Mouse (Mus musculus): ENCODE measurements at regions not wholly inside any gene's neighbourhood (a gene's known extent, or its start where the extent isn't known, plus 50 kb on each side); places are given as distances from the start of the nearest gene placed in this dataset.

DNA sequence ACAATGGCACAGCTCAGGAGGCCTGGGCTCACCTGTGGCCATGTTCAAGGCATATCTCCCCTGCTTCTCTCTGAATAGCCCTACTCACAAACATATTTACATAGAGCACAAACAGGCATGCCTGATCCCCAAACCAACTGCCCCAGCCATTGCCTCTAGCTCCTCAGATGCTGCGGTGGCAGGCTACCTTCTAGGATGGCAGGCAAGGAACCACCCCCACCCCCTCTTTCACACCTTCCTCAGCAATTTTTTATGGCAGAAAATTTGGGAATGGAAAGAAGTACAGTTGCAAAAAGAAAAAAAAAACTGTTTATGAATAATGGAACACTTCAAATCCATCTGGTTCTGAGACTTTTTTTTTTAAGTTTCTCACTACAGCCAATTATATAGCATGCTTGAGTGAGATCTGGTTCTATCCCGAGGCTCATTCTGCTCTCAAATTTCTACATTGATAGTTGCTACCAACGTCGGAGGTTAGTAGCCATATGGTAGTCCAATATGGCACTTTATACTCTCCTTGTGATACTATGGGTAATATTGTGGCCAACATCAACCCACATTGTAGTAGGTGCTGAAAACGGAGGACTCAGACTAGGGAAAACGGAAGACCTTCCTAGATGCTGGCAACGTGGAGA is 136.8 kb upstream of the Gm10295 start:
- no peak for DNase-seq (ENCODE audit: low read depth, low spot score)

- DNase-seq (ENCODE audit: low read depth, low spot score), result no peak
Observed at GRCm38 (mm10) chr7:71475383-71475782, 124.1 kb upstream of the Gm10295 start.

- DNase-seq (ENCODE audit: low read depth, low spot score), result no peak
Observed at GRCm38 (mm10) chr7:71472384-71473141, 121.3 kb upstream of the Gm10295 start.

GRCm38 (mm10) chr7:71471658-71472383 is 120.5 kb upstream of the Gm10295 start:
- no peak for DNase-seq (ENCODE audit: low read depth, low spot score)

DNA sequence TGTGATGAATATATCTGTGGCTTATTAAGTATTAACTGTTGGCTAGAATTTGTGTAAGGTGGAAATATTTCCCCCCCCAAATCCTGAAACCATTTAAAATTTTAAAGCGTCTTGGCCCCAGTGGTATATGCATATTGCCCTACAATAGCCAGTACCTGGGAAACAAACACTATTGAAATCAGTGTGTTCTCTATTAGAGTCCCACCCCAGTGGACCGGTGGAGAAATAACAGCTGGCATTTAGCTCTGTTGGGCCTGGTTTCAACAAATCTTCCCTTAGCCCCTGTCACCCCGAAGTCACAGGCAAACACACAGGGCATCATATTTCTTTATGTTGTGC is 120.0 kb upstream of the Gm10295 start:
- no peak for DNase-seq (ENCODE audit: low read depth, low spot score)

DNA sequence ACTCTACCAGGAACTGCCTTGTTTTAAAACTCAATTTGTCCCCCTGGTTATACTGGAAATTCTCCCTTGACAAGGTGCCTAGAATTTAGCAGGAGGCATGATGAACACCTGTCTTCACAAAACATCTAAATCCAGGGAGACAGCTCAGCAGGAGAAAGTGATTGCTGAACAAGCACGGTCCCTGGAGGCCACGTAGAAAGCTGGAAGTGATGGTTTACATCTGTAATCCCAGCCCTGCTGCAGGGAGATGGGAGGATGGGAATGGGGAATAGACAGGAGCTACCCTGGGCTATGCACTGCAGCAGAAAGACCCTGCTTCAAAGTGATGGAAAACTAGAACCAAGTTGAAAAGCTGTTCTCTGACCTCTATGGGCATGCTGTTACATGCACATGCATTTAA is 119.1 kb upstream of the Gm10295 start:
- no peak for DNase-seq (ENCODE audit: low read depth, low spot score)

- DNase-seq (ENCODE audit: low read depth, low spot score), result no peak
Observed at GRCm38 (mm10) chr7:71469951-71470350, 118.7 kb upstream of the Gm10295 start.

DNA sequence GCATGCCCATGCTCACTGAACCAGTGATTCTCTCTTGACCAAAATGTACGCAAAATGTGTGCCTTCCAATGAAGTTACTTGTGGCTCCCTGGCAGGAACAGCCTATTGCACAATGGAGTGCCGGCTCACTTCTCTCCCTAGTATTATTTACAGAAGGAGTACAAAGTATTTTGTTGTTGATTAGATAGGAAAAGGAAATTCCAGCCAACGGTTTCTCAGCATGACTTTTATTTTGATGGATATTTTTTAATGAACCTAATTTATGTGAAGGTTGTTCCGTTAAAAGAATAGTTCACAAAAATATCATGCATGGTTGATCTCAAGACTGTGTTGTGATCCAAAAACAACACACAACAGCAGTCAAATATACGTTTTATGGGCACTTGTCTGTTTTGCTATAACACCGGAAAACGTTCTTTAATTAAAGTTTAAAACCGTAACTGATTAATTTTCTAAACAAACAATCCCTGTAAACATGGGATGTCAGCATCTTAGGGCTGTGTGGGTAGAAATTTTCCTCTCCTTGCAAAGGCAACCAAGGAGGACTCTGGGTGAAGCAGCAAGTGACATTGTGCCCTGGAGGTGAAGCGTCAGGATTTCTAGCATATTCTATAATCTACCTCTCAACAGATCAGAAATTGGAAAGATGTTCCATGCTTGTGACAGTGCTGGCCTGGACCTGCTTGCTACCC is 116.3 kb upstream of the Gm10295 start:
- no peak for DNase-seq (ENCODE audit: low read depth, low spot score)

DNA sequence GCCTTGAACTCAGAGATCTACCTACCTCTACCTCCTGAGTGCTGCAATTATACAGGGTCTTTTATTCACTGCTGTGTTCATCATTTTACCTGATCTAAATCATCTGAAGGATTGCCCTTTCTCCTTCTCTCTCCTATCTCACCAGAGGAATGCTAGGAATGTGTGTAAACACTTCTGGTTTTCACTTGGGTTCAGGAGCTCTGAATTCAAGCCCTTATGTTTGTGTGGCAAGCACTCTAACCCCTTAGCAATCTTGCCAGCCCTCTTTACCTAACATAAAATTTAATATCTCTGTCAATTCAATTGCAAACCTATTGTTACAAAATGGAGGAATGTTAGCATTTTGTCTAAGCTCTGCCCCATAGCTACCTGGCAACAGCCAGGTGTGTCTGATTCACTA is 112.8 kb upstream of the Gm10295 start:
- no peak for DNase-seq (ENCODE audit: low read depth, low spot score)

DNA sequence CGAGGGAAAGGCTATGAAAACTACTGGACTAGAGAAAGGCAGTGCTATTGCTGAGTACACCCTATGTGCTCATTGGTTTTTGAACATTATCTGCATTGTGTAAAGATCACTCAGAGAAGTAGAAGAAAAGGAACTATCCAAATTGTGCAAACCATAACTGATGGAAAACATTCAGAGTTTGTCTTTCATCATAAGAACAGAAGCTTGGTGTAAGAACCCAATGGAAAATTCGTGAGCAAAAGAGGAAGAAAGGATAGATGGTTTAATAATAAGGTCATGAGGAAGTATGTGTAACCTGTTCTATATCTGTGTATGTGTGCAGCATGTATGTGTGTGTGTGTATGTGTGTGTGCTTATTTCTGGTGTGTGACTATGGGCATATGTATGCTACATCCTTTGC is 112.3 kb upstream of the Gm10295 start:
- DNase-seq (ENCODE audit: low read depth, low spot score), result no peak

DNA sequence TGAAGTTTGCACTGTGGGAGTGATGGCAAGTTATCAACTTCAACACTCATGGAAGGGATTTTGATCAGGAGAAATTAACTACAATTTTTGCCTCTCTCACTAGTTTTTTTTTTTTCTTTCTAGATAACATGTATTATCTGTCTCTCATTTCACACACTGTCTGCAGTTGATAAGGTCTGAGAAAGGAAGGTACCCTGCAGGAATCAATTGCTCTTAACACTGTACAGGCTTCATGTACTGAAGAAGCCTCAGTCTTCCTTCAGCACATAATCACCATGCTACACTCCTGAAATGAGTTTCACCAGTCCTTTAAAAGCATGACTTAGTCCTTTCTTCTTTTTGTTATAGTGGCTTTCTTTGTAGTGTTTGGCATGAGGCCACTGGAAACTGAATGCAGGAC is 108.5 kb upstream of the Gm10295 start:
- no peak for DNase-seq (ENCODE audit: low read depth, low spot score)

- DNase-seq (ENCODE audit: low read depth, low spot score), result no peak
Observed at GRCm38 (mm10) chr7:71458104-71458754, 106.9 kb upstream of the Gm10295 start.

DNA sequence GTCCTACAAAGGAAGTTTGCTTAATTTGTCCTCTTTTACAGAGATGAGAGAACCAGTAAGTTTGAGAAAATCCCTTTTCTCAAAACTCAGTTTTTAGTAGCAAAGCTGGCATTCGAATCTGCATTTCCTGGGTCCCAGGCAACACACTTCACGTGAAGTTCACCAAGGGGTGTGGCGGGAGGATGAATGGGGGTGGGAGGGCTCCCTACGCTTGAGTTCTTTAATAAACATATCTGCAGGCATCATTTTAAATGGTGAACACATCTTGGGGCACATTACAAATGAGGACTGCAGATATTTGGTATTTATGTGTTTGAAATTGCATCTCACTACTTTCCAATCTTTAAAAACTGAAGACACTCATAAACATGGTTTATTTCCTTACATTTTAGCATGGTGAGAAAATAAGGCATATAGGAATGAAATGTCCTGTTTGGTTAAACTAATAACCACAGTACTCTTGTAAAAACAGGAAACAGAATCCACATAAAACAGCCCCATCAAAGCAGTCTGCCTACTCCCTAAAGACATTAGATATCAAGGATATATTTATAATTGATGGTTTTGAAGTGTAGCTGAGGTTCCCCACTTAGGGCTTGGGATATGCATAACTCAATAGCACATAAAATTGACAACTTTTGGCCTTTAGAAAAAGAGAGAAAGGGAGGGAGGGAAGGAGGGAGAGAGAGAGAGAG is 106.3 kb upstream of the Gm10295 start:
- no peak for DNase-seq (ENCODE audit: low read depth, low spot score)

DNA sequence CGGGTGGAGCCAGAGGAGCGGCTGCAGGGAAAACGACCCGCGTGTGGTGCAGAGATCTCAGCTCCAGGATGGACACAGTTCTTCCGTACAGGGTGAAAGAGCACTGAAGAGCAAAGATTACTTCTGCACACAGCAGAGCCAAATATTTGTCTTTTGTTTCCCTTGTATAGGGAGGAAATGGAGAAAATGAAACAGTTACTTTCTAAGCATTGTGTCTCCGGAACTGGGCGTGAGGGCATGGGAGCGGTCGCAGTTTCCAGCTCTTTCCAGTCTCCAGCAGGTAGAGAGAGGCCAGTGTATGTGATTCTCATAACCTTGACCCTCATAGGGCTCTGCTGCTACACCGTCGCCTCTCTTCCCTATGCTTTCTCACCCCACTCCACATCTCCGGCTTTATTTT is 105.1 kb upstream of the Gm10295 start:
- peak; percentile 9 for DNase-seq (ENCODE audit: low read depth, low spot score)

- no peak for DNase-seq (ENCODE audit: low read depth, low spot score)
Observed at GRCm38 (mm10) chr7:71440330-71441240, 89.3 kb upstream of the Gm10295 start.

GRCm38 (mm10) chr7:71425982-71426381 is 74.7 kb upstream of the Gm10295 start:
- no peak for DNase-seq (ENCODE audit: low read depth, low spot score)

- DNase-seq (ENCODE audit: low read depth, low spot score), result no peak
Observed at GRCm38 (mm10) chr7:71419261-71419660, 68.0 kb upstream of the Gm10295 start.

DNA sequence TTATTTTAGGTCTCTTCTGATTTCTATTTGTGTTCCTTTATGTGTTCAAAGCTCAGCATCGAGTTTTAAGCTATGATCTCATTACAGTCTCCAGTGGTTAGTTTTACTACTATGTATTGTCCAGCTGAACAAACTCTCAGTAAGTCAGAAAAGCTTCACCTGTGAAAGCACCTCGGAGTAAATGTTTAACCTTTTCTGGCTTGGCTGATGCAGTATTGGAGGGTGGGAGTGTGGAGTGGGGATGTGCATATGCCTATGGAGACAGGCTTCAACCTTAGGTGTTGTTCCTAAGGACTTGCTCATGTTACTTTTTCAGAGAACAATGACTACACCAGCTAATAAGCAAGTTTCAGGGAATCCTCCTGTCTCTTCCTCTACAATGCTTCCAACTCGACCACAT is 67.6 kb upstream of the Gm10295 start:
- no peak for DNase-seq (ENCODE audit: low read depth, low spot score)

- DNase-seq (ENCODE audit: low read depth, low spot score), result no peak
Observed at GRCm38 (mm10) chr7:71414756-71415155, 63.5 kb upstream of the Gm10295 start.

GRCm38 (mm10) chr7:71413121-71413520 is 61.8 kb upstream of the Gm10295 start:
- no peak for DNase-seq (ENCODE audit: low read depth, low spot score)
